In genomic region chr16:62778282-62778681, GRCm38 (mm10) we compare ENCODE assay signal across 29 mouse cellular contexts. TPM values are rescaled to one million over a fixed set of nuclear protein-coding genes. Genes with fewer than 3 reads are reported as not detected.
DNase-seq lines count a peak whose midpoint lies in the region; ATAC-seq lines count a peak whose summit lies in the region.
"Had no signal": no experiment of that assay in that cellular context is flagged by ENCODE, and none has a peak within 500 bp of the region (broad histone marks: within the 10 kb centered on the region; RNA-seq: fewer than 3 reads in every experiment).

No protein-coding gene starts in this region.

- no peak overlapping the region for H3K27ac ChIP-seq in kidney, embryonic 16.5 days (ENCODE audit: low read length)
- no peak overlapping the region for H3K27ac ChIP-seq in embryonic facial prominence, embryonic 10.5 days (replicated peaks)
- no peak overlapping the region for H3K27ac ChIP-seq in limb, embryonic 13.5 days
- H3K27ac ChIP-seq: forebrain, embryonic 15.5 days; heart, adult 2 months; hindbrain, embryonic 15.5 days; limb, embryonic 12.5 days; lung, embryonic 15.5 days; midbrain, embryonic 10.5 days; midbrain, embryonic 15.5 days; stomach, postnatal 0 days had no signal

- H3K9me3 ChIP-seq in kidney, embryonic 16.5 days (ENCODE audit: low read length): no peaks in the 10 kb centered on the region
- H3K9me3 ChIP-seq in embryonic facial prominence, embryonic 10.5 days: no peaks in the 10 kb centered on the region
- no peaks in the 10 kb centered on the region for H3K9me3 ChIP-seq in limb, embryonic 13.5 days
- H3K9me3 ChIP-seq: forebrain, embryonic 15.5 days; G1E; heart, embryonic 12.5 days; hindbrain, embryonic 15.5 days; limb, embryonic 12.5 days; lung, embryonic 15.5 days; midbrain, embryonic 10.5 days; midbrain, embryonic 15.5 days had no signal

- H3K4me2 ChIP-seq in kidney, embryonic 16.5 days (replicated peaks; ENCODE audit: low read depth, low read length): no peak overlapping the region
- 0 out of 2 replicates have a peak overlapping the region, but pooled peaks have one; percentile 7 for H3K4me2 ChIP-seq in limb, embryonic 13.5 days (replicated peaks)
- H3K4me2 ChIP-seq: forebrain, embryonic 15.5 days; heart, embryonic 12.5 days; hindbrain, embryonic 15.5 days; limb, embryonic 12.5 days; liver, embryonic 11.5 days; lung, embryonic 15.5 days; midbrain, embryonic 15.5 days had no signal

- peak; percentile 24 for DNase-seq in embryo, embryonic 10.5 days (ENCODE audit: low spot score)
- no peak for DNase-seq in embryo, embryonic 9.5 days (ENCODE audit: extremely low spot score)
- DNase-seq in kidney, adult 18-20 months: no peak
- DNase-seq in embryonic facial prominence, embryonic 10.5 days (ENCODE audit: low spot score): peak; percentile 42
- DNase-seq in right cerebral cortex, adult 18-20 months: no peak
- DNase-seq: adrenal gland, adult 8-10 months; cerebellum, adult 8-10 months; cerebellum, postnatal 25 days; gastrocnemius, postnatal 14 days; heart, adult 2 months; heart, postnatal 4 days; kidney, adult 11 months; right cerebral cortex, postnatal 4 days; thymus, adult 18-20 months; thymus, postnatal 25 days had no signal

- 0 out of 2 replicates have a peak, but pooled peaks have one; percentile 49 for ATAC-seq in kidney, embryonic 16.5 days (ENCODE audit: low FRiP score, low TSS enrichment)
- ATAC-seq in limb, embryonic 13.5 days (ENCODE audit: low FRiP score, low read depth): no peak
- ATAC-seq: forebrain, embryonic 15.5 days; inflammation-experienced regulatory T-cells, adult 6 months; midbrain, embryonic 15.5 days had no signal

- 35% methylated on average over 10 of the region's 10 CpGs for WGBS in kidney, embryonic 16.5 days
- 42% methylated on average over 10 of the region's 10 CpGs for WGBS in embryonic facial prominence, embryonic 10.5 days
- WGBS in limb, embryonic 13.5 days: 16% methylated on average over 10 of the region's 10 CpGs

- H3K27me3 ChIP-seq in kidney, embryonic 16.5 days (ENCODE audit: insufficient read depth, low read length): no peaks in the 10 kb centered on the region
- H3K27me3 ChIP-seq in embryonic facial prominence, embryonic 10.5 days (replicated peaks; ENCODE audit: low read depth, poor library complexity, severe bottlenecking): no peaks in the 10 kb centered on the region
- 0 out of 2 replicates have a peak, but pooled peaks cover 3% of the 10 kb centered on the region for H3K27me3 ChIP-seq in limb, embryonic 13.5 days
- H3K27me3 ChIP-seq: forebrain, embryonic 15.5 days; heart, embryonic 12.5 days; hindbrain, embryonic 15.5 days; limb, embryonic 12.5 days; lung, embryonic 15.5 days; midbrain, embryonic 15.5 days had no signal

- no peaks in the 10 kb centered on the region for H3K36me3 ChIP-seq in kidney, embryonic 16.5 days (ENCODE audit: insufficient read depth, low read length)
- peaks cover 4% of the 10 kb centered on the region; the same call in 1 of the 2 replicates for H3K36me3 ChIP-seq in embryonic facial prominence, embryonic 10.5 days (replicated peaks)
- peaks cover 7% of the 10 kb centered on the region for H3K36me3 ChIP-seq in limb, embryonic 13.5 days
- H3K36me3 ChIP-seq: forebrain, embryonic 15.5 days; hindbrain, embryonic 15.5 days; limb, embryonic 12.5 days; lung, embryonic 15.5 days; midbrain, embryonic 15.5 days had no signal

- no peaks in the 10 kb centered on the region for H3K4me1 ChIP-seq in kidney, embryonic 16.5 days (ENCODE audit: insufficient read depth, low read length)
- H3K4me1 ChIP-seq in embryonic facial prominence, embryonic 10.5 days: peaks cover 17% of the 10 kb centered on the region
- H3K4me1 ChIP-seq in limb, embryonic 13.5 days: peaks cover 10% of the 10 kb centered on the region
- H3K4me1 ChIP-seq: forebrain, embryonic 15.5 days; heart, embryonic 12.5 days; hindbrain, embryonic 15.5 days; lung, embryonic 15.5 days; midbrain, embryonic 10.5 days; midbrain, embryonic 15.5 days had no signal

- H3K4me3 ChIP-seq in kidney, embryonic 16.5 days (ENCODE audit: low read length): no peak overlapping the region
- H3K4me3 ChIP-seq in embryonic facial prominence, embryonic 10.5 days: no peak overlapping the region
- H3K4me3 ChIP-seq in limb, embryonic 13.5 days: no peak overlapping the region
- H3K4me3 ChIP-seq: forebrain, embryonic 15.5 days; heart, adult 2 months; heart, embryonic 12.5 days; hindbrain, embryonic 15.5 days; limb, embryonic 12.5 days; lung, embryonic 15.5 days; midbrain, embryonic 10.5 days; midbrain, embryonic 15.5 days had no signal

- H3K9ac ChIP-seq in kidney, embryonic 16.5 days (replicated peaks; ENCODE audit: low read length): no peak overlapping the region
- H3K9ac ChIP-seq in limb, embryonic 13.5 days: no peak overlapping the region
- H3K9ac ChIP-seq: forebrain, embryonic 15.5 days; heart, embryonic 12.5 days; hindbrain, embryonic 15.5 days; limb, embryonic 12.5 days; lung, embryonic 15.5 days; midbrain, embryonic 15.5 days had no signal

RNA-seq across cellular contexts. Expression of gene Nsun3, which starts 8.3 kb away (rescaled TPM):
- 9.1 and 10.9 TPM in 2 replicates for polyA plus RNA-seq in kidney, embryonic 16.5 days (2015; fragmentation: Nextera tagmentation; extraction: Ambion mirVana)
- polyA plus RNA-seq in embryonic facial prominence, embryonic 10.5 days (2016; fragmentation: Nextera tagmentation; extraction: Ambion mirVana): 6.1 and 7.4 TPM in 2 replicates
- polyA plus RNA-seq in limb, embryonic 13.5 days (2015; fragmentation: Nextera tagmentation; extraction: Ambion mirVana): 7.0 and 7.1 TPM in 2 replicates

RNA-seq across cellular contexts. Expression of gene Stx19, which starts 36.2 kb away (rescaled TPM):
- polyA plus RNA-seq in kidney, embryonic 16.5 days (2015; fragmentation: Nextera tagmentation; extraction: Ambion mirVana): 0.37 and 0.48 TPM in 2 replicates
- 0.36 TPM in 2 replicates for polyA plus RNA-seq in embryonic facial prominence, embryonic 10.5 days (2016; fragmentation: Nextera tagmentation; extraction: Ambion mirVana)
- 1.00 and 1.1 TPM in 2 replicates for polyA plus RNA-seq in limb, embryonic 13.5 days (2015; fragmentation: Nextera tagmentation; extraction: Ambion mirVana)
- polyA plus RNA-seq: G1E; spleen, adult 2 months had no signal

Comparison
In these comparisons a context has a peak if more than half of its experiments do, and no peak if none do; other contexts are left out.
1. DNase-seq: peak in embryo, embryonic 10.5 days (single experiment) and embryonic facial prominence, embryonic 10.5 days (single experiment); none in embryo, embryonic 9.5 days (single experiment), kidney, adult 18-20 months (single experiment) and right cerebral cortex, adult 18-20 months (single experiment).